Mouse (Mus musculus): ENCODE data around the gene Gja8. TPM values are rescaled to one million over a fixed set of nuclear protein-coding genes. Genes with fewer than 3 reads are reported as not detected.

Gene Gja8
- total RNA-seq (2014; fragmentation: Nextera tagmentation): not detected in 2 replicates
- total RNA-seq (2017): not detected in 2 replicates

GRCm38 (mm10) chr3:96925920-96926319, at the start of gene Gja8:
TSS of gene Gja8 (minus strand) at chr3:96926020.
- no peak for ATAC-seq (replicated peaks; ENCODE audit: low FRiP score, low TSS enrichment, poor library complexity, severe bottlenecking)

GRCm38 (mm10) chr3:96974467-96974866, 48.6 kb upstream of the Gja8 start:
- no peak for ATAC-seq (replicated peaks; ENCODE audit: low FRiP score, low TSS enrichment, poor library complexity, severe bottlenecking)

GRCm38 (mm10) chr3:96970986-96971385, 45.2 kb upstream of the Gja8 start:
- no peak for ATAC-seq (replicated peaks; ENCODE audit: low FRiP score, low TSS enrichment, poor library complexity, severe bottlenecking)

GRCm38 (mm10) chr3:96963088-96964034, 37.5 kb upstream of the Gja8 start:
- ATAC-seq (replicated peaks; ENCODE audit: low FRiP score, low TSS enrichment, poor library complexity, severe bottlenecking): no peak

DNA sequence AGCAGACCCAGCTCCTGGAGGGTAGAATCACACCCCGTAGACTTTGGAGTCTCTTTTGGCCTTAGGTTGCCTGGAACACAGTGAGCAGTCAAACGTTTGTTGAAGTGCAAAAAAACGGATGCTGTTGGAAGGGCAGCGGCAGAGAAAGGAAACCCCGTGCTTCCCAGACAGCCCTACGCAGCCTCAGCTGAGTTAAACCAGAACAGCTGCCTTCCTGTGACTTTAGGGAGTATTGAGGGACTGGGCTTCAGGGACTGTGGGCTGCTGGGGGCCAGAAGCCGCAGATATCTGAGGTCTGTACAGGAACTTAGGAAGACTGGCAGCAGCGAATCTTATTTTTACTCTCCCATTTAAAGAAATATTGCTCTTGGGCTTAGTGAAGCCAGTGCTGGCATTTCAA, 34.8 kb upstream of the Gja8 start:
- no peak for ATAC-seq (replicated peaks; ENCODE audit: low FRiP score, low TSS enrichment, poor library complexity, severe bottlenecking)

- no peak for ATAC-seq (replicated peaks; ENCODE audit: low FRiP score, low TSS enrichment, poor library complexity, severe bottlenecking)
Observed at GRCm38 (mm10) chr3:96953489-96954233, 27.8 kb upstream of the Gja8 start.

DNA sequence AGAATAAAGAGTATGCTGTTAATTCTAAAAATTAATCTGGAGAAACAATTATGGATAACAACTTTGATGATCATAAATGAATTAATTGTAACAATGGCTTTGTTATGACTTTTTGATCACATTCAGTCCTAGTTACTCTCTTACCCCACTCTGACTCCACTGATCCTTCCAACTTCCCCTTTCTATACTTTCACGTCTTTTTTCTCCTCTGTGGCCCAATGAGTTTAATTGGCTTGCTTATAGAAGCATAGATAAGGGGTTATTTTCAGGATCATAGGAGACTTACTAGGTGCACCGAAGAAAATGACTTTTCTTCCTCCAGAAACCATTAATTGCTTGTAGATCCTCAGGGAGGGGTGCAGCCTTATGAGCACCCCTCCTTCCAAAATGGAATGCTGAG, 16.9 kb upstream of the Gja8 start:
- no peak for ATAC-seq (replicated peaks; ENCODE audit: low FRiP score, low TSS enrichment, poor library complexity, severe bottlenecking)

- ATAC-seq (replicated peaks; ENCODE audit: low FRiP score, low TSS enrichment, poor library complexity, severe bottlenecking): peak; percentile 87
Observed at GRCm38 (mm10) chr3:96938738-96939137, 12.9 kb upstream of the Gja8 start.

- no peak for ATAC-seq (replicated peaks; ENCODE audit: low FRiP score, low TSS enrichment, poor library complexity, severe bottlenecking)
Observed at GRCm38 (mm10) chr3:96937606-96938005, 11.8 kb upstream of the Gja8 start.

DNA sequence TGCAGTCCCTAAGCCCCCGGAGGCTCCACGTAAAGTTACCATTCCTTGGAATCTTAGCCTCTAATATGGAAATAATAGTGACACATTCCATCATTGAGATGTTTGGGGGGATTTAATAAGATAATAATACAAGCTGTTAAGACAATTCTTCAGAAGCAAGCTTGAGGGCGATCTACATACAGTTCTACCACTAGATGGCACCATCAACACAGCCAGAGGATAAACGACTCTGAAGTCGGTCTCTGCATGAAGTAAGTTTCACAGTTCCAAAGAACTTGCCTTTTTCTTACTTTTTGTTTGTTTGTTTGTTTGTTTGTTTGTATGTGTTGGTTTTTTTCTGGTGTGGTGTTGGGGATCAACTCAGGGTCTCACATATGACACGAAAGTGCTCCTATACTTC, 10.4 kb upstream of the Gja8 start:
- ATAC-seq (replicated peaks; ENCODE audit: low FRiP score, low TSS enrichment, poor library complexity, severe bottlenecking): 0 out of 2 replicates have a peak, but pooled peaks have one; percentile 66

- ATAC-seq (replicated peaks; ENCODE audit: low FRiP score, low TSS enrichment, poor library complexity, severe bottlenecking): no peak
Observed at GRCm38 (mm10) chr3:96931261-96931681, 5.5 kb upstream of the Gja8 start.

DNA sequence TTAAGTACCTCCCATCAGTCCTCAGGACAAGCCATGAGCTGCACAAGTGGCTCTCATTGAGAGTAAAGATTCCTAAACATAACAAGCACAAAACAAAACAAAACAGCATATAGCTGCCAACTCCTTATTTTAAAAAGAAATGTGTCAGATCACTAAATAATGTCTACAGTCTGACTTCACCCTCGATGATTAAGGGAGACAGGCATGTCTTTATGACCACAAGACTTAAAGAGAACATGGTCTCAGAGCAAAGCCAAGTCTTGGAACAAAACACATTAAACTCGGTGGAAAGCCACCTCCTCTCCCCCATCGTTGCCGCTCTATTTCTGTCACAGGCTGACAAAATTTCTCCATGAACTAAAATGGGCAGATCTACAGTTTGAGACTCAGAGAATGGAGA, 1.2 kb downstream of the Gja8 start:
- no peak for ATAC-seq (replicated peaks; ENCODE audit: low FRiP score, low TSS enrichment, poor library complexity, severe bottlenecking)

DNA sequence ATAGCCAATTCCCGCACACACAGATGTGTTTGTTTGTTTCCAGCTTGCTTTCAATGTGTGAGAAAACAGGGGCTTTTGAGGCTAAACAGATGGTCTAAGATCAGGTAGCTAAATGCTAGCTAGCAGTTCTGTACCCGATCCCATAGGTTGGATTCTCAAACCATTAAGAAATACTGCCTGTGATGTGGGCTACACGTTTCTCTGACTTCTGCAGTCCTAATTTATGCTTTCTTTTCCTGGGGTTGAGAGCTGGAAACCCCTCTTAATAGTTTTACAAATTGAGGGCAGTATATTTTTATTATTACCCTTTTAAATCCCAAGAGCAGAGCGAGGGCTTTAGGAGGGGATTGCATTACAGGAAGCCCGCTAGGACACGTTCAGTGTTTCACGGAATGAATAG, 4.8 kb downstream of the Gja8 start:
- ATAC-seq (replicated peaks; ENCODE audit: low FRiP score, low TSS enrichment, poor library complexity, severe bottlenecking): no peak

GRCm38 (mm10) chr3:96905592-96905991, 20.2 kb downstream of the Gja8 start:
- no peak for ATAC-seq (replicated peaks; ENCODE audit: low FRiP score, low TSS enrichment, poor library complexity, severe bottlenecking)

- ATAC-seq (replicated peaks; ENCODE audit: low FRiP score, low TSS enrichment, poor library complexity, severe bottlenecking): peak; percentile 96
Observed at GRCm38 (mm10) chr3:96904851-96905541, 20.8 kb downstream of the Gja8 start, which contains the start of gene Gpr89. TSS of gene Gpr89 (minus strand) at chr3:96905346.

GRCm38 (mm10) chr3:96904393-96904792, 21.4 kb downstream of the Gja8 start, which contains the start of gene Gja5:
TSS of gene Gja5 (plus strand) at chr3:96904693.
- ATAC-seq (replicated peaks; ENCODE audit: low FRiP score, low TSS enrichment, poor library complexity, severe bottlenecking): 0 out of 2 replicates have a peak, but pooled peaks have one; percentile 5

GRCm38 (mm10) chr3:96902336-96902999, 23.4 kb downstream of the Gja8 start:
- ATAC-seq (replicated peaks; ENCODE audit: low FRiP score, low TSS enrichment, poor library complexity, severe bottlenecking): no peak

DNA sequence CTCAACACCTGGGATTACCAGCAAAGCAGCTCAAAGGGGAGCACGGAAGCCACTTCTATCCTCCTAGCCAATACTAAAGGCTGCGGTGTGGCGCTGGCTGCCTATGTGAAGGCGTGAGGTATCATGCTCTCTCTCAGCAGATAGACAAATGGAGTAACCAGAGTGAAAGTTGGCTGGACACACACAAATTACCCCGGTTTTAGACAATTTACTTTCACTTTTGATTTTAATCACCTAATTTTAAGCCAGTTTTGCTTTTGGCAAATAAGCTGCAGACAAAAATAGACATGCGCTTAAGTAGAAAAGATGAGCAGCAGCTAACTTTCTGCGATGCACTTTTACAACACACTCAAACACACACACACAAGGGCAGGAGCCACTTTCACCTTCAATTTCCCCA, 42.1 kb downstream of the Gja8 start:
- no peak for ATAC-seq (replicated peaks; ENCODE audit: low FRiP score, low TSS enrichment, poor library complexity, severe bottlenecking)

Data from megakaryocyte-erythroid progenitor cell, adult 5-6 weeks (primary cell).